Mouse (Mus musculus) lung, postnatal 4 days (tissue): ENCODE results near the gene Dnah11.

Source experiments
- DNase-seq, 2 experiments: peaks; one replicate each; pipeline ENCODE4 v3.0.0; 2021

The Dnah11 gene

GRCm38 (mm10) chr12:117857023-117857422 lies 341.8 kb downstream of the Dnah11 start:
- DNase-seq: no peak

GRCm38 (mm10) chr12:117853316-117853715 lies 345.5 kb downstream of the Dnah11 start:
- peak; percentile 49 to 72 for DNase-seq

GRCm38 (mm10) chr12:117850472-117850871 lies 348.4 kb downstream of the Dnah11 start:
- no peak for DNase-seq

- DNase-seq: no peak
Observed at GRCm38 (mm10) chr12:117848621-117849020, 350.2 kb downstream of the Dnah11 start.

DNA sequence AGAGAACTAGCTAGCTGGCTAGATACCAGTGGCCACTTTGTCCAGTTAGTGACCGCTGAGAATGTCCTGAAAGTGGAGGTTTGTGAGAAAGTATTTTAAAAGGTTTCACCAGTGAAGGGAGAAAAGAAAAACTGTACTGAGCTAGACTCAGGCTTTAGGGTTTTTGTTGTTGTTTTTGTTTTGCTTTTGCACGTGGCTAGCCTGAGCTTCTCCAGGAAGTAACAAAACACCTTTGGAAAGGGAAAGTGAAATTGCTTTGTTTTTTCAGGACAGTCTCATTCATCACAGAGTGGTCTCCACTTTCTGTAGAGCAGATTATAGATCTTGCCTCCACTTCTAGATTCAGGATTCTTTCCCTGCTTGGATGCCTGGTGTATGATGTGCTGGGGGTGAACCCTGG lies 353.9 kb downstream of the Dnah11 start:
- DNase-seq: no peak

- no peak for DNase-seq
Observed at GRCm38 (mm10) chr12:117844075-117844408, 354.8 kb downstream of the Dnah11 start.

- peak; percentile 73 to 78 for DNase-seq
Observed at GRCm38 (mm10) chr12:117843302-117844074, 355.4 kb downstream of the Dnah11 start.

GRCm38 (mm10) chr12:117842676-117843075 lies 356.2 kb downstream of the Dnah11 start:
- DNase-seq: no peak

GRCm38 (mm10) chr12:117840705-117841104 lies 358.1 kb downstream of the Dnah11 start:
- DNase-seq: no peak

DNA sequence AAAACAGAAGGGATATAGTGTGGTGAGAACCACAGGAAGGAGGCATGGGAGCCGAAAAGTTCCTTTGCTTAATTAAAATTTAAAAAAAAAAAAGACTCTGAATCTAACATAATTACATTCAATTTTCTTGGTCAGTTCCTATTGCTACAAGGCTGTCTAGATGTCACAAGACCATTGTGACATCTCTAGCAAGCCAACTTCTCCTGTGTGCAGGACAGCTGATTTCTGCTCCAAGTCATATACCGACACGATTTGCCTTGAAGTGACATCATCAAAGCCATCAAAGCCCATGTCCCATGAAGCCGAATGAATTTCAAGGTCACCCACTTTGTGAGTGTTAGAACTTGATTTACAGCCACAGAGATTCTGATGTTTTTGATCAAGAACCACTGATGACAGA lies 361.5 kb downstream of the Dnah11 start:
- DNase-seq: no peak

DNA sequence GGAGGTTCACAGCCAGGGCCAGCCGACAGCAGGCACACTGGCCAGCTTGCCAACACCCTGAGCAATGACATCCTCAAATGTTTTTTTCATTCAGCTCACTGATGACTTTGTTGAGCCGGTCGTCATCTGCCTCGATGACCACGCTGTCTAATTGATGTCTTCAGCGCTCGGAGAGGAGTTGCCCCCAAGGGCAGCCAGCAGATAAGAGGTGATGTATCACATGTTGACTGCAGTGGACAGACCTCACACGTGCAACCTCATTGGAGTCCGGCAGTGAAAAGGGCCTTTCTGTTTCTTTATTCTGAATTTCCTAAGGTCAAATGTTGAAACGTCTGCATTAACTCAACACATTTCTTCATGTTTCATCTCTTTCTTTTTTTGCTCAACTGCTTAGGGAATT lies 363.5 kb downstream of the Dnah11 start:
- no peak for DNase-seq

GRCm38 (mm10) chr12:117834652-117835051 lies 364.2 kb downstream of the Dnah11 start:
- DNase-seq: no peak

- no peak for DNase-seq
Observed at GRCm38 (mm10) chr12:117832190-117832589, 366.7 kb downstream of the Dnah11 start.

DNA sequence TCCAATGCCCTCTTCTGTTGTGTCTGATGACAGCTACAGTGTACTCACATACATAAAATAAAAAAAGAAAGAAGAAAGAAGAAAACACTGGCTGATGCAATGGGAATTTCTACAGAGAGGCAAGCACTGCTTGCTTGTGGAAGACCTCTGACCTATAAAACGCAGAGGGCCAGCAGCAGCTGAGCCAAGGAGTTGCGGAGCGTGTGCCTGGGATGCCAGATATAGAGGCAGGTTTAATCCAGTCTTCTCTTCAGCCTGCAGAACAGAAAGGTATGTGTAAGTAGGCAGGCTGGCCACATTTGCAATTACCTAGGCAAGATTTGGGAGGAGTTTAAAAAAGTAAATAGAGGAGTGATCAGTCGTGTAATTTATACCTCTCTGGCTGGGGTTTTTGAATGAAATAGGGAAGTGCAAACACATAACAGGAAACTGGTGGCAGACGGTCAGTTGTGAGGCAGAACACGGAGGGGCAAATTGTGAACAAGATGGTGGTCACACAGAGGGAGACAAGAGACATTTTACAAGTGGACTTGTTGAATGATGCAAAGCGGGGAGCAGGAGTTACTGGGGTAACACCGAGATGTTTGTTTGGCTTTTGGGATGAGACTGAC lies 367.4 kb downstream of the Dnah11 start:
- DNase-seq: no peak

DNA sequence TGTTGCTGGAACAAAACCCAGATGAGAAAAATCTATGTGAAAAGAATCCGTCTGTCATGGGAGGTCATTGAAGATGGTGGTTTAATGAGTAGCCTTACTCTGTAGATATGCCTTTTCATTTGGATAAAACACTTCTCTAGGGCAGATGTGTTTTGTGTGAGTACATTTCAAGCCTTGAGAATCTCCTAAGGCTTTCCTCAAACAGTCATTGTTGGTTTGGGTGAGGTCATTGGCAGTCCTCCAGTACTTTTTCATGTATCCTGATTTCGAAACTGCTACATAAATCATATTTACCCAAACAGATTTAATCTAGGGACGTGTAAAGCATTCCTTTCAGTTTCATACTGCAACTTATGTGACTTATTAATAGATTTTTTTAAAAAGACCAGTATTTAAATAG lies 370.5 kb downstream of the Dnah11 start:
- no peak for DNase-seq
